Mouse (Mus musculus) kidney, embryonic 16.5 days (tissue): ENCODE results near the gene 2310039H08Rik. TPM values are rescaled to one million over a fixed set of nuclear protein-coding genes. Genes with fewer than 3 reads are reported as not detected.

ENCODE experiments used
- ATAC-seq: fragments of 200-750 bp; cut with Nextera tagmentation; 2 replicates; pipeline ENCODE4 v1.8.0; 2017; ENCODE audit warnings: moderate TSS enrichment; ENCODE audit not compliant: low FRiP score, low TSS enrichment
- H3K27ac ChIP-seq: fragments of 300-500 bp; sonication (generic); 2 replicates; pipeline ENCODE4 v1.5.1; 2014; ENCODE audit warnings: low read length
- H3K27me3 ChIP-seq: fragments of 300-500 bp; sonication (generic); 2 replicates; pipeline ENCODE4 v1.6.1; 2014; ENCODE audit warnings: low read length, control low read depth, mixed read lengths; ENCODE audit not compliant: insufficient read depth
- H3K36me3 ChIP-seq: fragments of 300-500 bp; sonication (generic); 2 replicates; pipeline ENCODE4 v1.6.1; 2014; ENCODE audit warnings: low read length, control low read depth, mixed read lengths; ENCODE audit not compliant: insufficient read depth
- H3K4me1 ChIP-seq: fragments of 300-500 bp; sonication (generic); 2 replicates; pipeline ENCODE4 v1.6.1; 2014; ENCODE audit warnings: low read length, control low read depth, mixed read lengths; ENCODE audit not compliant: insufficient read depth
- H3K4me2 ChIP-seq: fragments of 300-500 bp; sonication (generic); replicated peaks from 2 replicates; pipeline ENCODE4 v1.6.1; 2014; ENCODE audit warnings: low read depth, low read length
- H3K4me3 ChIP-seq: fragments of 300-500 bp; sonication (generic); 2 replicates; pipeline ENCODE4 v1.5.1; 2014; ENCODE audit warnings: mild to moderate bottlenecking, low read length
- H3K9ac ChIP-seq: fragments of 300-500 bp; sonication (generic); replicated peaks from 2 replicates; pipeline ENCODE4 v1.6.1; 2014; ENCODE audit warnings: low read length
- H3K9me3 ChIP-seq: fragments of 300-500 bp; sonication (generic); 2 replicates; pipeline ENCODE4 v1.6.1; 2016; ENCODE audit warnings: low read length, control low read depth
- WGBS: fragments of 180-500 bp; shearing (Covaris S2); extraction: QIAGEN DNeasy Blood & Tissue Kit; methylation state at CpG from one replicate; pipeline ENCODE4 v1.1.7; 2014; 5-methylcytosine and 5-hydroxymethylcytosine counted together
- polyA plus RNA-seq: library from polyadenylated mRNA; unstranded; fragments of >200 nt; fragmentation: Nextera tagmentation; extraction: Ambion mirVana; gene quantifications from 2 replicates; pipeline ENCODE4 v1.2.1, GENCODE M21; 2015

The 2310039H08Rik gene
- polyA plus RNA-seq, 1 experiment from 2014 or later: 89.9 TPM

GRCm38 (mm10) chr17:46813637-46814036 lies 41.2 kb downstream of the 2310039H08Rik start:
- H3K27ac ChIP-seq: no peak overlapping the region
- no peak for ATAC-seq
- H3K36me3 ChIP-seq: peaks cover 23% of the 10 kb centered on the region
- no peak overlapping the region for H3K9ac ChIP-seq
- H3K4me3 ChIP-seq: no peak overlapping the region
- no peaks in the 10 kb centered on the region for H3K27me3 ChIP-seq
- no peaks in the 10 kb centered on the region for H3K9me3 ChIP-seq
- no peak overlapping the region for H3K4me2 ChIP-seq
- no peaks in the 10 kb centered on the region for H3K4me1 ChIP-seq
- 76% methylated on average over 8 of the region's 8 CpGs for WGBS

DNA sequence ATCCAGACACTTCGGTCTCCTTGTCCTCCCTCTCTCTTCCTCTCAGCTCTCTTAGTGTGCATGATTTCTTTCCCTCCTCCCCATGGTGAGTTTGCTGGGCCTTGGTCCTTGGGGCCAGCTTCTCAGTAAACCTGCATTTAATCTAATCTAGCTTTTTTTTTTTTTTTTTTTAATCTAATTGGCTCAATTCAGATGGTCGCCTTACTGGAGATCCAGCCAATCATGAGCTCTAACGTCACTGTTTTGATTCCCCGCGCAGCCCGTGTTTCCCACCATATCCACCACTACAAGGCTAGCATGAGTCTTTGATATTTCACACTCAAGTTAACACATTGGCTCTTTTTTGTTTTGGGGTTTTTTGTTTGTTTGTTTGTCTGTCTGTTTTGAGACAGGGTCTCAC lies 42.1 kb downstream of the 2310039H08Rik start:
- no peak overlapping the region for H3K9ac ChIP-seq
- H3K4me1 ChIP-seq: no peaks in the 10 kb centered on the region
- ATAC-seq: no peak
- peaks cover 18% of the 10 kb centered on the region; the same call in 1 of the 2 replicates for H3K36me3 ChIP-seq
- no peak overlapping the region for H3K27ac ChIP-seq
- no peak overlapping the region for H3K4me3 ChIP-seq
- H3K4me2 ChIP-seq: no peak overlapping the region
- 96% methylated on average over 6 of the region's 6 CpGs for WGBS
- no peaks in the 10 kb centered on the region for H3K9me3 ChIP-seq
- H3K27me3 ChIP-seq: no peaks in the 10 kb centered on the region

- Histone ChIP-seq H3K27ac (no peak overlapping the region), H3K4me2 (no peak overlapping the region), H3K36me3 (peaks cover 21% of the 10 kb centered on the region; the same call in 1 of the 2 replicates), H3K4me3 (no peak overlapping the region), H3K9me3 (no peaks in the 10 kb centered on the region), H3K27me3 (no peaks in the 10 kb centered on the region), H3K9ac (no peak overlapping the region), H3K4me1 (no peaks in the 10 kb centered on the region)
- WGBS: 62% methylated on average over 13 of the region's 13 CpGs
- 0 out of 2 replicates have a peak, but pooled peaks have one; percentile 23 for ATAC-seq
Measured at GRCm38 (mm10) chr17:46816306-46816705, 43.9 kb downstream of the 2310039H08Rik start.

DNA sequence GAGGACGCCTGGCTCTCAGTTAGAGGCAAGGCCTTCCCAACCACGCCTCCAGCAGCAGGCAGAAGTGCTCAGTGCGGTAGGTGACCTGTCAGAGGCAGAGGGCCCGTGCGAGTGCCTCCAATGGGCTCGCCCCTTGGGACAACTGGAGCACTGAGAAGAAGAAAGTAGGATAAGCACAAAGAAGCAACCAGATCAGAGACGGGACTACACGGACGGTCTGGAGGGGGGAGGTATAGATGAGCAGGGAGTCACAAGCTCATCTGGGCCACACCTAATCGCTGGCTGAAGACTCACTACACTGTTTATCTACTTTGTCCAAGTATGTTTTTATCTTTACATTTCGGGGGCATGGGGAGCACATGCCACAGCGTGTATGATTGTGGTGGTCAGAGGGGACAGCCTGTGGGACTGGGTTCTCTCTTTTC lies 45.3 kb downstream of the 2310039H08Rik start:
- no peak overlapping the region for H3K9ac ChIP-seq
- H3K27me3 ChIP-seq: no peaks in the 10 kb centered on the region
- no peak overlapping the region for H3K27ac ChIP-seq
- H3K36me3 ChIP-seq: peaks cover 17% of the 10 kb centered on the region; the same call in 1 of the 2 replicates
- no peaks in the 10 kb centered on the region for H3K9me3 ChIP-seq
- no peak overlapping the region for H3K4me2 ChIP-seq
- WGBS: 91% methylated on average over 12 of the region's 12 CpGs
- no peak for ATAC-seq
- no peaks in the 10 kb centered on the region for H3K4me1 ChIP-seq
- H3K4me3 ChIP-seq: no peak overlapping the region

- Histone ChIP-seq H3K4me1 (no peaks in the 10 kb centered on the region), H3K9me3 (no peaks in the 10 kb centered on the region), H3K27me3 (no peaks in the 10 kb centered on the region), H3K9ac (no peak overlapping the region), H3K4me2 (no peak overlapping the region), H3K4me3 (no peak overlapping the region), H3K36me3 (peaks cover 37% of the 10 kb centered on the region), H3K27ac (no peak overlapping the region)
- no peak for ATAC-seq
- WGBS: 92% methylated on average over 7 of the region's 7 CpGs
Measured at GRCm38 (mm10) chr17:46820628-46821027, 48.2 kb downstream of the 2310039H08Rik start.

Other genes with a start within 250 kb of the 2310039H08Rik start
- gene Cul9, start 226.2 kb upstream of the 2310039H08Rik start, polyA plus RNA-seq: 6.5 TPM in 2 replicates
- gene Srf, start 216.5 kb upstream of the 2310039H08Rik start, polyA plus RNA-seq: 8.2 and 9.3 TPM in 2 replicates
- gene Ptk7, start 143.1 kb upstream of the 2310039H08Rik start, polyA plus RNA-seq: 153 and 157 TPM in 2 replicates
- 49.7 and 58.0 TPM in 2 replicates for gene Klc4, start 126.6 kb upstream of the 2310039H08Rik start, polyA plus RNA-seq
- gene Mrpl2, start 126.4 kb upstream of the 2310039H08Rik start, polyA plus RNA-seq: 118 and 123 TPM in 2 replicates
- 62.2 and 68.2 TPM in 2 replicates for gene Cul7, start 122.3 kb upstream of the 2310039H08Rik start, polyA plus RNA-seq
- gene Rrp36, start 98.3 kb upstream of the 2310039H08Rik start, polyA plus RNA-seq: 69.2 and 69.6 TPM in 2 replicates
- 162 and 172 TPM in 2 replicates for gene Mea1, start 93.8 kb upstream of the 2310039H08Rik start, polyA plus RNA-seq
- 137 and 141 TPM in 2 replicates for gene Klhdc3, start 91.7 kb upstream of the 2310039H08Rik start, polyA plus RNA-seq
- gene Ppp2r5d, start 67.5 kb upstream of the 2310039H08Rik start, polyA plus RNA-seq: 110 and 112 TPM in 2 replicates
- 26.8 and 27.4 TPM in 2 replicates for gene Pex6, start 61.2 kb upstream of the 2310039H08Rik start, polyA plus RNA-seq
- gene Gnmt, start 43.5 kb upstream of the 2310039H08Rik start, polyA plus RNA-seq: 2.4 and 2.7 TPM in 2 replicates
- gene Cnpy3, start 20.4 kb upstream of the 2310039H08Rik start, polyA plus RNA-seq: 85.9 and 94.5 TPM in 2 replicates
- 0.22 and 0.29 TPM in 2 replicates for gene Ptcra, start 8.9 kb upstream of the 2310039H08Rik start, polyA plus RNA-seq
- 165 and 173 TPM in 2 replicates for gene Rpl7l1, start 10.0 kb downstream of the 2310039H08Rik start, polyA plus RNA-seq
- 3.2 and 3.6 TPM in 2 replicates for gene Bicral, start 85.8 kb downstream of the 2310039H08Rik start, polyA plus RNA-seq
- 49.8 and 54.7 TPM in 2 replicates for gene Tbcc, start 118.0 kb downstream of the 2310039H08Rik start, polyA plus RNA-seq
- 0.09 and 0.14 TPM in 2 replicates for gene Prph2, start 137.8 kb downstream of the 2310039H08Rik start, polyA plus RNA-seq
- gene Ubr2, start 237.9 kb downstream of the 2310039H08Rik start, polyA plus RNA-seq: 19.9 and 21.1 TPM in 2 replicates